Mouse (Mus musculus): Measurements from ENCODE around the gene Rai1. TPM values are rescaled to one million over a fixed set of nuclear protein-coding genes. Genes with fewer than 3 reads are reported as not detected.

The Rai1 gene
- total RNA-seq, 2 experiments from 2014 or later = 85.9 to 92.3 TPM

GRCm38 (mm10) chr11:60232441-60233058 is 127.7 kb downstream of the Rai1 start:
- DNase-seq = no peak
- intact Hi-C loops (cut with DNase I) = no loop called here

- peak; percentile 64 for DNase-seq
- intact Hi-C loops (cut with DNase I) = no loop called here
Observed at GRCm38 (mm10) chr11:60233235-60233634, 128.4 kb downstream of the Rai1 start.

- intact Hi-C loops (cut with DNase I) = no loop called here
Observed at GRCm38 (mm10) chr11:60235351-60235750, 130.5 kb downstream of the Rai1 start.

GRCm38 (mm10) chr11:60240509-60240908 is 135.7 kb downstream of the Rai1 start:
- no peak for DNase-seq
- intact Hi-C loops (cut with DNase I) = loop anchor here (1.0 kb wide), 1 partner anchor 46 kb away; no protein-coding TSS in a partner anchor

More at GRCm38 (mm10) chr11:60235351-60235750, 130.5 kb downstream of the Rai1 start:
- no peak for DNase-seq

GRCm38 (mm10) chr11:60244503-60245143 is 139.8 kb downstream of the Rai1 start:
- no peak for DNase-seq

GRCm38 (mm10) chr11:60246077-60246476 is 141.3 kb downstream of the Rai1 start:
- intact Hi-C loops (cut with DNase I) = no loop called here
- DNase-seq = peak; percentile 35

More at GRCm38 (mm10) chr11:60244503-60245143, 139.8 kb downstream of the Rai1 start:
- intact Hi-C loops (cut with DNase I) = no loop called here

- intact Hi-C loops (cut with DNase I) = no loop called here
- peak; percentile 62 for DNase-seq
Observed at GRCm38 (mm10) chr11:60247753-60248550, 143.1 kb downstream of the Rai1 start.

Small RNA genes lying within 50 kb of the gene (microRNA-seq; reads per million reads assigned to microRNA genes)
- gene Mir6921 = 0.90 reads per million
- gene Mir6922 = not detected

Other genes starting within 250 kb of the Rai1 start
- gene Med9, start 156.8 kb upstream of the Rai1 start, total RNA-seq (2021) = 10 to 100 TPM; 23.8 to 25.2 TPM
- gene Rasd1, start 140.1 kb upstream of the Rai1 start, total RNA-seq (2021) = 1 to 10 TPM; 1.3 to 1.5 TPM
- gene Pemt, start 58.5 kb upstream of the Rai1 start, total RNA-seq (2021) = 1 to 10 TPM; 6.7 to 7.5 TPM
- gene Srebf1, start 117.6 kb downstream of the Rai1 start, total RNA-seq (2021) = 10 to 100 TPM; 60.3 to 67.5 TPM
- gene Tom1l2, start 247.9 kb downstream of the Rai1 start, total RNA-seq (2021) = 10 to 100 TPM; 86.8 to 90.6 TPM
- 1 to 10 TPM; 4.7 to 4.8 TPM for gene Drc3, start 248.3 kb downstream of the Rai1 start, total RNA-seq (2021)

Data from left cerebral cortex, postnatal 4 days (tissue).